Mouse (Mus musculus): ENCODE data around the gene Dennd1b. TPM values are rescaled to one million over a fixed set of nuclear protein-coding genes. Genes with fewer than 3 reads are reported as not detected.
A peak's percentile ranks its signal among the peaks of the same experiment; 100 is the strongest.

Dennd1b gene
- total and polyA plus RNA-seq, 3 experiments = 4.9 to 51.7 (median 39.2) TPM

DNA sequence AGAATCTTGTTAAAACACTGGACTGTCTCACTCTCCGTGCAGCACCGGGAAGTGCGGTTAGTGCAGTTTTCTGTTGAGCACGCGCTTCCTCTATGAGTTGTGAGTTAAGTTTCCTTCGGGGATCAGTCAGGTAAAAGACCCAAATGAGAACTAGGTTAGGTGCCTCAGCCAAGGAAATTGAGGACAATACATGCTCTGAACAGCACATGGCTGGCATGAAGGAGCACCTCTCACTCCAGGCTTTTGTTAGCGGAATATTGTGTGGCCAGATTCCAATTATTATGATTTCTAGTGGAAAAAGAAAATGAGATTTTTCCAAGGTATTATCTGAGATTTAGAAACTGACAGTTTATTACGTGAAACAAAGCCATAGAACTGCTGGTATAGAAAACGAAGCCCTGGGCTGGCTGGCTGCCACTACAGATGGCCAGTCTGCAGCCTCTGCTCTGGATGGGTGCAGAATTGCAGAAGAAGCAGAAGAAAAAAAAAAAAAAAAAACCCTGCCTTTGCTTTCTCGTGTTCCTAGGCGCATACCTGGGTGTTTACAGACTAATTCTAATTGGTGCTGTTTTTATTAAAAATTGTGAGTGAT, 86.7 kb downstream of the Dennd1b start:
- DNase-seq (ENCODE audit: low spot score) = no peak
- TF ChIP-seq POLR2AphosphoS5 (IDR thresholded peaks at IDR 0.05; ENCODE audit: insufficient replicate concordance, low read depth, low read length) (no peak), CTCF (IDR thresholded peaks at IDR 0.05; ENCODE audit: low read depth, low read length) (no peak), GATA1 (IDR thresholded peaks at IDR 0.05; ENCODE audit: borderline replicate concordance, low read length) (no peak), TAL1 (conservative IDR thresholded peaks at IDR 0.05; ENCODE audit: low read depth, low read length) (no peak), GATA2 (IDR thresholded peaks at IDR 0.05; ENCODE audit: borderline replicate concordance, low read depth, low read length) (no peak)
- no peak overlapping the region for H3K4me3 ChIP-seq (ENCODE audit: low read depth, low read length)
- no peak for ATAC-seq (ENCODE audit: extremely low read depth, insufficient number of reproducible peaks, low FRiP score, poor library complexity, severe bottlenecking)
- no peaks in the 10 kb centered on the region for H3K27me3 ChIP-seq (ENCODE audit: insufficient read depth, low read length)
- H3K9me3 ChIP-seq (replicated peaks) = no peaks in the 10 kb centered on the region
- no peaks in the 10 kb centered on the region for H3K4me1 ChIP-seq (ENCODE audit: insufficient read depth, low read depth, low read length)
- peaks cover 25% of the 10 kb centered on the region for H3K36me3 ChIP-seq (replicated peaks)

DNA sequence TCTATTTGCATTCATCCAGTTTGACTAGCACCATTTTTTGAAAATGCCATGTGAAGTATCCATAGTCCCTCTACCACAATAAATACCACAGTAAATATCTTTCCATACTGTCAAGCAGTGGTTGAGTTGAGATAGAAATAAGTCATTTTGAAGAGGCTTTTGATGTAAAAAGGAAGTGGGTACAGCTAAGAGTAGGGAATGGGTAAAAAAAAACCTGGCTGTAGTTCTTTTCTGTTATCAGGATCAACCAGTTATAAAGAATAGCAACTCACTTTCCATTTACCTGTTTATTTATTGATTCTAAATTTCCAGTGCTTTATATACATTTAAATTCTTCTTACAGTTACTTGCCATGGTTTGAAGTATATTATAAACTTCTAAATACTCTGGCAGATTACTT, 89.8 kb downstream of the Dennd1b start:
- Histone ChIP-seq H3K9me3 (replicated peaks) (no peaks in the 10 kb centered on the region), H3K27me3 (ENCODE audit: insufficient read depth, low read length) (no peaks in the 10 kb centered on the region), H3K36me3 (replicated peaks) (peaks cover 30% of the 10 kb centered on the region), H3K4me1 (ENCODE audit: insufficient read depth, low read depth, low read length) (no peaks in the 10 kb centered on the region), H3K4me3 (ENCODE audit: low read depth, low read length) (no peak overlapping the region)
- DNase-seq (ENCODE audit: low spot score) = no peak
- ATAC-seq (ENCODE audit: extremely low read depth, insufficient number of reproducible peaks, low FRiP score, poor library complexity, severe bottlenecking) = no peak
- TF ChIP-seq POLR2AphosphoS5 (IDR thresholded peaks at IDR 0.05; ENCODE audit: insufficient replicate concordance, low read depth, low read length) (no peak), TAL1 (conservative IDR thresholded peaks at IDR 0.05; ENCODE audit: low read depth, low read length) (no peak), GATA1 (IDR thresholded peaks at IDR 0.05; ENCODE audit: borderline replicate concordance, low read length) (no peak), GATA2 (IDR thresholded peaks at IDR 0.05; ENCODE audit: borderline replicate concordance, low read depth, low read length) (no peak), CTCF (IDR thresholded peaks at IDR 0.05; ENCODE audit: low read depth, low read length) (no peak)

DNA sequence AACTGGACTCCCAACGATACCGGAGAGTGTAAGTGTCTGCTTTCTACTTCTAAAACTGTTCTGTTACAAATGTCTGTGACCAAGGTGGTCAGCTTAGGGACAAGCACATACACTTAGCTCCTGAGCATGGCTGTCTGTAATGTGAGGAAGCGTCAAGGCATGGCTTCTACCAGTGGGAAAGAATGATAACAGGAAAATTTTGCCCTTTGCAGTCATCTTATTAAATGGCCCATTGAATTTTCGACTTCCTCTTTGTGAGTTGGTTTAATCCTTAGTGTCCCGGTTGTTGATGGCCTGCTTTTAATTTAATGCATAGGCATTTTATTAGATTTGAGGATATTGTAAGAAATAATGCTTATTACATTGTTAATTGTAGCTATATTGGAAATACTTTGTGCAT, 97.1 kb downstream of the Dennd1b start:
- no peak for ATAC-seq (ENCODE audit: extremely low read depth, insufficient number of reproducible peaks, low FRiP score, poor library complexity, severe bottlenecking)

DNA sequence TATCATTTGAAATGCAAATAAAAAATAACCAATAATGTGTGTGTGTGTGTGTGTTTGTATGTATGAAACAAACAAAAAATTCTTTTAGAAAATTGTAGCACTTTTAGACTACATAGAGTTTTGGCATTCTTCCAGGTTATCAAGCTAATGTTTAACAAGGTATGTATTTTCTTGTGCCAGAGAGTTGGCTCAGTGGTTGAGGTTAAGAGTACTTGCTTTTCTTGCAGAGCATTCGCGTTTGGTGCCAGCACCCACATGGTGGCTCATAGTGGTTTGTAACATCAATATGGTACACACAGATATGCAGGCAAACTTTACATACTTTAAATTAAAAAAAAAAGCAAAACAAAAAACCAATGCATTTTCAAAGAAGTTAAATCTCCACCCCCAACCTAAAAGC, 101.5 kb downstream of the Dennd1b start:
- no peaks in the 10 kb centered on the region for H3K9me3 ChIP-seq (replicated peaks)
- H3K4me1 ChIP-seq (ENCODE audit: insufficient read depth, low read depth, low read length) = peaks cover 6% of the 10 kb centered on the region
- no peak overlapping the region for H3K4me3 ChIP-seq (ENCODE audit: low read depth, low read length)
- ATAC-seq (ENCODE audit: extremely low read depth, insufficient number of reproducible peaks, low FRiP score, poor library complexity, severe bottlenecking) = no peak
- H3K36me3 ChIP-seq (replicated peaks) = peaks cover 40% of the 10 kb centered on the region
- TF ChIP-seq GATA2 (IDR thresholded peaks at IDR 0.05; ENCODE audit: borderline replicate concordance, low read depth, low read length) (no peak), CTCF (IDR thresholded peaks at IDR 0.05; ENCODE audit: low read depth, low read length) (no peak), POLR2AphosphoS5 (IDR thresholded peaks at IDR 0.05; ENCODE audit: insufficient replicate concordance, low read depth, low read length) (no peak)
- no peaks in the 10 kb centered on the region for H3K27me3 ChIP-seq (ENCODE audit: insufficient read depth, low read length)
- DNase-seq (ENCODE audit: low spot score) = no peak

More for the DNA sequence above, 97.1 kb downstream of the Dennd1b start:
- Histone ChIP-seq H3K4me3 (ENCODE audit: low read depth, low read length) (no peak overlapping the region), H3K36me3 (replicated peaks) (peaks cover 44% of the 10 kb centered on the region), H3K27me3 (ENCODE audit: insufficient read depth, low read length) (no peaks in the 10 kb centered on the region), H3K4me1 (ENCODE audit: insufficient read depth, low read depth, low read length) (peaks cover 4% of the 10 kb centered on the region), H3K9me3 (replicated peaks) (no peaks in the 10 kb centered on the region)
- no peak for DNase-seq (ENCODE audit: low spot score)
- TF ChIP-seq CTCF (IDR thresholded peaks at IDR 0.05; ENCODE audit: low read depth, low read length) (no peak), POLR2AphosphoS5 (IDR thresholded peaks at IDR 0.05; ENCODE audit: insufficient replicate concordance, low read depth, low read length) (no peak), GATA2 (IDR thresholded peaks at IDR 0.05; ENCODE audit: borderline replicate concordance, low read depth, low read length) (no peak), TAL1 (conservative IDR thresholded peaks at IDR 0.05; ENCODE audit: low read depth, low read length) (no peak), GATA1 (IDR thresholded peaks at IDR 0.05; ENCODE audit: borderline replicate concordance, low read length) (no peak)

DNA sequence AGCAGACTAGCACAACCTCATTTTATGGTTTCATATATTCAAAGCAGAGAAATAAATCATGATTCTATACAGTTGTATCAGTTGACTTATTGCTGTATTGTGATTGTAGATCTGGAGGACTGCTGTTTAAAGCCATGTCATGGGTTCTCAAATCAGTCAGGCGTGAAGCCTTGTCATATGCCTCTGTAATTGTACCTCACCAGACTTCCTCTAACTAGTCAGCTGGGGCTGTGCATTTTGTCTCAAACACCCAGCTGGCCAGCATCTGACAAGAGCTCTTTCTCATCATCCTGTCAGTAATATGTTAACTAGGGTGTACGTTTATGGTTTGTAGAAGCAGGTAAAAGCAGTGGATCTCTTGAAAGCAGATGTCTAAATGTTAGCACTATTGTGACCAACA, 104.0 kb downstream of the Dennd1b start:
- ATAC-seq (ENCODE audit: extremely low read depth, insufficient number of reproducible peaks, low FRiP score, poor library complexity, severe bottlenecking) = peak; percentile 72
- Histone ChIP-seq H3K36me3 (replicated peaks) (peaks cover 31% of the 10 kb centered on the region), H3K4me1 (ENCODE audit: insufficient read depth, low read depth, low read length) (0 out of 2 replicates have a peak, but pooled peaks cover 2% of the 10 kb centered on the region), H3K4me3 (ENCODE audit: low read depth, low read length) (no peak overlapping the region), H3K9me3 (replicated peaks) (no peaks in the 10 kb centered on the region), H3K27me3 (ENCODE audit: insufficient read depth, low read length) (no peaks in the 10 kb centered on the region)
- no peak for DNase-seq (ENCODE audit: low spot score)
- TF ChIP-seq TAL1 (conservative IDR thresholded peaks at IDR 0.05; ENCODE audit: low read depth, low read length) (no peak), CTCF (IDR thresholded peaks at IDR 0.05; ENCODE audit: low read depth, low read length) (no peak), POLR2AphosphoS5 (IDR thresholded peaks at IDR 0.05; ENCODE audit: insufficient replicate concordance, low read depth, low read length) (no peak)

DNA sequence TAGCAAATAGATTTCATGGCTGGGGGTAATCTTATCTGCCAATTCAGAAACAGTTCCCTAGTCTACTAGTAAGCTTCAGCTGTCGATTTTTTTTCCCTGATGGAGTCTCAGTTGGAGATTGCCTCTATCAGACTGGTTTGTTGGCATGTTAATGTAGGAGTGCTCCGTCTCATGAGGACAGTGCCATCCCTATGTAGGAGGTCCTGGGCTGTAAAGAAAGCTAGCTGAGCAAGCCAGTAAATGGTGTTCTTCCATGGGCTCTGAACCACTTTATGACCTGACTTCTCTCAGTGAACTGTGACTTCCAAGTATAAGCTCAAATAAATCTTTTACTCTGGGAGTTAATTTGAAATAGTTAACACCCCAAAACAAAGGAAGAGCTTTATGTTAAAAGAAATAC, 107.8 kb downstream of the Dennd1b start:
- H3K4me3 ChIP-seq (ENCODE audit: low read depth, low read length) = no peak overlapping the region
- H3K4me1 ChIP-seq (ENCODE audit: insufficient read depth, low read depth, low read length) = 0 out of 2 replicates have a peak, but pooled peaks cover 2% of the 10 kb centered on the region
- no peak for DNase-seq (ENCODE audit: low spot score)
- no peak for TF ChIP-seq GATA1 (IDR thresholded peaks at IDR 0.05; ENCODE audit: borderline replicate concordance, low read length)
- TF ChIP-seq TAL1 (conservative IDR thresholded peaks at IDR 0.05; ENCODE audit: low read depth, low read length) = no peak
- no peak for TF ChIP-seq POLR2AphosphoS5 (IDR thresholded peaks at IDR 0.05; ENCODE audit: insufficient replicate concordance, low read depth, low read length)
- no peak for TF ChIP-seq GATA2 (IDR thresholded peaks at IDR 0.05; ENCODE audit: borderline replicate concordance, low read depth, low read length)
- H3K9me3 ChIP-seq (replicated peaks) = no peaks in the 10 kb centered on the region
- peaks cover 23% of the 10 kb centered on the region for H3K36me3 ChIP-seq (replicated peaks)
- H3K27me3 ChIP-seq (ENCODE audit: insufficient read depth, low read length) = no peaks in the 10 kb centered on the region
- no peak for ATAC-seq (ENCODE audit: extremely low read depth, insufficient number of reproducible peaks, low FRiP score, poor library complexity, severe bottlenecking)

Measured in G1E (cell line).